Mouse (Mus musculus): ENCODE data around the gene Rap1gds1. TPM values are rescaled to one million over a fixed set of nuclear protein-coding genes. Genes with fewer than 3 reads are reported as not detected.

Gene Rap1gds1
- 61.0 and 63.3 TPM in 2 replicates for polyA plus RNA-seq (2014; fragmentation: Nextera tagmentation; extraction: Ambion mirVana)

DNA sequence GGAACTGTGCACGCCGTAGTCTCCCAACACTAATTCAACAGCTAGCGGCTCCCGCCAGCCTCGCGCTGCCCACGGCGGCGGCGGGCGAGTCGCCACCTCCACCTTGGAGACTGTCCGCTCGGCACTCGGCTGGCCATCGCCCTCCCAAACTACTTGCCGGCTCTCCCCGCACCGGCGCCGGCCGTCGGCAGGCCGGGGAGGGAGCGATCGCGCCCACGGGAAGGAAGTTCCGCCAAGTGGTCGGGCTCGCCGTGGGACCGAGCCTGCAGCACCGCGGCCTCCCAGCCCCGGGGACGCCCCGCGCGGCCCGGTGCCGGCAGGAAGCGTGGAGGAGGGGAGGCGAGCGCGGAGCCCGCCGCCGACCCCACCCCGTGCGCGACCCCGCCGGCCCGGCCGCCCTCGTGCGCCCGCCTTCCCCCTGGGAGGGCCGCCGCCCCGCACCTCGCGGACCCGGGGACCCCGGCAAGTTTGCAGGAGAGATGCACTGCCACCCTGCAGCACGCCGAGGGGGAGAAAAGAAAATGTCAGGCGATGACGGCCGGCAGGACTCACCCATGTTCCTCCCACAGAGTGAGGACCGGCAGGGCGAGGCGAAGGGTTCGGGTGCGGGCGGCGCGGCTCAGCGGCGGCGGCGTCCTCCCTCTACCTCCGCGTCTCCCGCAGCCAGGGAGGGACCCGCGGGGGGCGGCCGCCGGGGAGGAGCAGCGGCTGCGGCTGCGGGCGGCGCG, at the start of gene Rap1gds1:
Rap1gds1 (minus strand) TSS at position 718 of the 728 bp plus-strand sequence.
- Histone ChIP-seq H3K36me3 (ENCODE audit: control insufficient read depth, insufficient read depth, low read length) (no peaks in the 10 kb centered on the region), H3K9ac (ENCODE audit: low read length) (peak within 1 kb of the TSS; percentile 86), H3K4me3 (ENCODE audit: low read depth, low read length) (peak within 1 kb of the TSS; percentile 88), H3K9me3 (ENCODE audit: control insufficient read depth, low read length) (no peaks in the 10 kb centered on the region), H3K4me2 (peak within 1 kb of the TSS; percentile 85), H3K4me1 (ENCODE audit: control insufficient read depth, insufficient read depth, low read length) (peaks cover 3% of the 10 kb centered on the region; the same call in 1 of the 2 replicates), H3K27me3 (ENCODE audit: control insufficient read depth, insufficient read depth, low read length) (no peaks in the 10 kb centered on the region), H3K27ac (ENCODE audit: low read depth, low read length) (peak within 1 kb of the TSS; percentile 95)
- ATAC-seq (ENCODE audit: low FRiP score), result peak; percentile 71
- under 1% methylated on average over 69 of the region's 97 CpGs for WGBS
- DNase-seq (ENCODE audit: low spot score, missing footprints), result peak; percentile 95

DNA sequence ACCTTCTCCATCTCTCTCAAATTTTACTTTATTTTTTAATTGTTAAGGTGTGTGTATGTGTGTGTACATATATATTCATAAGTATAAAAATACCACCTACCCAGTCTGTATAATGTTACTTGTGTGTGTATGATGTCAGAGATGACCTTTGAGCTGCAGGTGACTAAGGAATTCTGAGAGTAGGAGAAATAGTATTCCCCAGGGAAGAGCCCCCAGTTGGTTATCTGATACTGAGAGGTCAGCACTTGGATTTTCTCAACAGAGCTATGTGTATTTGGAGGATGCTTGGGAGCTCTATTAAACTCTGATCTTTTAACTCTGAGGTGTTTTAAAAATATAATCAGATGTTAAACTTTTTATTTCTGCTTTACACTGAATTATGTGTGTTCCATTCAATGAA, 43.4 kb upstream of the Rap1gds1 start:
- Histone ChIP-seq H3K9me3 (ENCODE audit: control insufficient read depth, low read length) (no peaks in the 10 kb centered on the region), H3K9ac (ENCODE audit: low read length) (no peak overlapping the region), H3K4me1 (ENCODE audit: control insufficient read depth, insufficient read depth, low read length) (no peaks in the 10 kb centered on the region), H3K36me3 (ENCODE audit: control insufficient read depth, insufficient read depth, low read length) (no peaks in the 10 kb centered on the region), H3K4me3 (ENCODE audit: low read depth, low read length) (no peak overlapping the region), H3K27ac (ENCODE audit: low read depth, low read length) (no peak overlapping the region), H3K27me3 (ENCODE audit: control insufficient read depth, insufficient read depth, low read length) (no peaks in the 10 kb centered on the region), H3K4me2 (no peak overlapping the region)
- ATAC-seq (ENCODE audit: low FRiP score) (no peak), DNase-seq (ENCODE audit: low spot score, missing footprints) (no peak)

DNA sequence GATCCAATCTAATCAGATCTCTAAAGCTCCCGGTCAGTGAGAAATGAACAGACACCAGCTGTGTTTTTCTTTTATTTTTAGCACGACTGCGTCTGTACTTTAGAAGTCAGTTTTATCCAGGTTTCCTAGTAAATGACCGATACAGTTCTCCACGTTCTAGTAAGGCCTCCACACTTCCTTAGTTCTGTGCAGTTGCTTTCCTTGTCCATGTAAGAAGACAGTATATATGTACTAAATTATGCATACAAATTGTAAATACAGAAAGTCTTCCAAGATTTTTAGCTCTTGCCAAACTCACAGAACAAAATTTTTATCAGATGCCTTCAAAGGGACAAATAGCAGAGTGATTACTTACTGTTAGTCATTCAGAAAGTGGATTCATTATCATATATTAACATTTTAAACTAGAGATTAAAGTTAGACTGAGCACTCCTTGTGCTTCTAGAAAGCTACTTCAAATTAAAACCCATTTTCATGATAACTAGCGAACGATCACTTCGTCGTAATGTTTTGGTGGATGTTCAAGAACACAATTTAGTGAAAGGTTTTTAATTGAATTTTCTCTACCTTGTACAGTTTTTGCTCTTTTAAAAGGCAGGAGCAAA, 41.8 kb upstream of the Rap1gds1 start:
- Histone ChIP-seq H3K27me3 (ENCODE audit: control insufficient read depth, insufficient read depth, low read length) (no peaks in the 10 kb centered on the region), H3K9ac (ENCODE audit: low read length) (no peak overlapping the region), H3K9me3 (ENCODE audit: control insufficient read depth, low read length) (no peaks in the 10 kb centered on the region), H3K4me1 (ENCODE audit: control insufficient read depth, insufficient read depth, low read length) (no peaks in the 10 kb centered on the region), H3K4me3 (ENCODE audit: low read depth, low read length) (no peak overlapping the region), H3K27ac (ENCODE audit: low read depth, low read length) (no peak overlapping the region), H3K4me2 (no peak overlapping the region), H3K36me3 (ENCODE audit: control insufficient read depth, insufficient read depth, low read length) (no peaks in the 10 kb centered on the region)
- DNase-seq (ENCODE audit: low spot score, missing footprints) (no peak), ATAC-seq (ENCODE audit: low FRiP score) (no peak)
- WGBS, result 77% methylated on average over 9 of the region's 9 CpGs

DNA sequence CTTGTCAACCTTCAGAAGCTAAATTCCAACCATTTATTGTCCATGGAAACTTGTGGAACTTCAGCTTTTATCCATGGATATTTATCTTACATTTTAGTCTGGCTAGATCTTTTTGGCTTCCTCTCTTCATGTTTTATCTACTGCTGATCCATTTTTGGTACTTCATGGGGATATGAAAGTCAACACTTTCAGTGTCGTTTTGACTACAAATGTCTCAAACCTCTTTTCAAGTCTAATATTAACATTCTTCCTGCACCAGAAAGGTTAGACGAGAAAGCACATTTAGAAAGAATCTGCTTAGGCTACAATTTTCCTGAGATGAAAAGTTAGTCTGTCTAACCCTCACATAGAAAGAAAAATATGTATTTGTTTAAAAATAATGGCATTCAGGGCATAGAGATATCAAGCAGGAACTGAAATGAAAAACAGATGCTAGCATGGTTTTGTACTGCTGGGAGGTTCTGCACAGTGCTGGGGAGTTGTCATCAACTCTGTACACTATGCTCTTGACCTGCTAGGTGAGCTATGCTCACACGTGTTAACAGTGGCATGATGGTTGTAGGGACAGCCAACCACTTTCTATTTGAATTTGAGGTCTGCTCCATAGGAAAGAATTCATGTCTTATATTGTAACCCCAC, 37.5 kb upstream of the Rap1gds1 start:
- ATAC-seq (ENCODE audit: low FRiP score), result no peak
- H3K36me3 ChIP-seq (ENCODE audit: control insufficient read depth, insufficient read depth, low read length), result no peaks in the 10 kb centered on the region
- H3K4me1 ChIP-seq (ENCODE audit: control insufficient read depth, insufficient read depth, low read length), result no peaks in the 10 kb centered on the region
- 66% methylated on average over 3 of the region's 3 CpGs for WGBS
- no peak for DNase-seq (ENCODE audit: low spot score, missing footprints)
- no peak overlapping the region for H3K27ac ChIP-seq (ENCODE audit: low read depth, low read length)
- H3K9me3 ChIP-seq (ENCODE audit: control insufficient read depth, low read length), result no peaks in the 10 kb centered on the region
- H3K4me3 ChIP-seq (ENCODE audit: low read depth, low read length), result no peak overlapping the region
- H3K27me3 ChIP-seq (ENCODE audit: control insufficient read depth, insufficient read depth, low read length), result no peaks in the 10 kb centered on the region
- H3K9ac ChIP-seq (ENCODE audit: low read length), result no peak overlapping the region
- no peak overlapping the region for H3K4me2 ChIP-seq

DNA sequence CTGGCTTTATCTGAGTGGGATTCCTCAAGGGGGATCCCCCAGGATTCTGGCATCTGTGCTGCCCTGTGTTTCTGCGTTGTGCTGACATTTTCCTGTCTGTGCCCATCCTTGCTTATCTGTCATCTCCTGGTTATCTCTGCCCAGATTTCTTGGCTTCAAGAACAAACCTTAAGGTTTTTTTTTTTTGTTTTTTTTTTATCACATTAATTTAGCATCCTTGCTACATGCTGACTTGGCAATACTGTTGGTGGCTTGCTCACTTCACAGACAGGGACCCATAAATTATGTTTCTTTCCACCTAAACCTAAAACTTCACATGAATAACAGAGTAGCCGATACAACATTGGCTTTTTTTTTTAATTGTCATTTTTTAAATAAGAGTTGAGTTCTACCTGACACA, 36.9 kb upstream of the Rap1gds1 start:
- H3K4me3 ChIP-seq (ENCODE audit: low read depth, low read length), result no peak overlapping the region

DNA sequence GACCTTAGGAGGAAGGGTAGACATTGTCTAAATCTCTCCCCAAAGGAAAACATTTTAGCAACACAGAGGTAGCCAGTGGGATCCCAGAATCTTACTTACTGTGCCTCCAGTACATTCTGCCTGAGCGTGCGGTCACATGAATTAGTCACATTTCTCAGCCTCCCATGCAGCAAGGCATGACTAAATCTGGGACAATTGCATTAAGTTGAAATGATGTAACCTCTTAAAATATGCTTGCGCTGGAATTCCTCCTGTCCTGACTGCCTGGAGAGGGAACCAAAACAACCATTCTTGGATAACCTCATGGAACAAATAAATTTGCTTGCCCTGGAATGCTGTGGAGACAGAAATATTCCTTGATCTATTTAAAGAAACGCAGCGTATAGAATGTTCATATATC, 33.2 kb upstream of the Rap1gds1 start:
- H3K4me2 ChIP-seq, result no peak overlapping the region
- no peak overlapping the region for H3K4me3 ChIP-seq (ENCODE audit: low read depth, low read length)
- DNase-seq (ENCODE audit: low spot score, missing footprints), result no peak
- 91% methylated on average over 5 of the region's 5 CpGs for WGBS
- no peak overlapping the region for H3K27ac ChIP-seq (ENCODE audit: low read depth, low read length)
- H3K9ac ChIP-seq (ENCODE audit: low read length), result no peak overlapping the region
- no peak for ATAC-seq (ENCODE audit: low FRiP score)
- H3K4me1 ChIP-seq (ENCODE audit: control insufficient read depth, insufficient read depth, low read length), result no peaks in the 10 kb centered on the region
- no peaks in the 10 kb centered on the region for H3K27me3 ChIP-seq (ENCODE audit: control insufficient read depth, insufficient read depth, low read length)
- no peaks in the 10 kb centered on the region for H3K9me3 ChIP-seq (ENCODE audit: control insufficient read depth, low read length)
- no peaks in the 10 kb centered on the region for H3K36me3 ChIP-seq (ENCODE audit: control insufficient read depth, insufficient read depth, low read length)

More for the DNA sequence above, 36.9 kb upstream of the Rap1gds1 start:
- H3K36me3 ChIP-seq (ENCODE audit: control insufficient read depth, insufficient read depth, low read length), result no peaks in the 10 kb centered on the region
- no peaks in the 10 kb centered on the region for H3K4me1 ChIP-seq (ENCODE audit: control insufficient read depth, insufficient read depth, low read length)
- H3K4me2 ChIP-seq, result no peak overlapping the region
- H3K27me3 ChIP-seq (ENCODE audit: control insufficient read depth, insufficient read depth, low read length), result no peaks in the 10 kb centered on the region
- DNase-seq (ENCODE audit: low spot score, missing footprints), result no peak
- no peak overlapping the region for H3K27ac ChIP-seq (ENCODE audit: low read depth, low read length)
- H3K9ac ChIP-seq (ENCODE audit: low read length), result no peak overlapping the region
- no peaks in the 10 kb centered on the region for H3K9me3 ChIP-seq (ENCODE audit: control insufficient read depth, low read length)
- WGBS, result 86% methylated on average over 2 of the region's 2 CpGs
- no peak for ATAC-seq (ENCODE audit: low FRiP score)

DNA sequence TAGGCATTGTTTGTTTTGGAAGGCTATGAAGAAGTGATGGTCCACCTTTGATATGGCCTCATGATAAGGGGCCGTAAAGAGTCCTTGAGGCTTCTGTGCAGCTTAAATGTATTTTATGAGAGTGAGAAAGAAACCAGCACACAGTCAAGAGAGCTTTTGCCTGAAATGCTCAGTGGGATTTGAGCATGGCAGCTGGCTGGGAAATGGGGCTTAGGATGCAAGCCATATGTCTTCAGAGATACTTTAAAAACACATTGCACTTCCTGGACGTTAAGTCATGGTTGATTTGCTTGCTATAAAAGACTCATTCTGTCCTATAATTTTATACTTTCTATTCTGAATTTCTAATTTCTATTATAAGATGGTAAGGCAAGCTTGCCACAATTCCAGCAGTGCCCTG, 28.9 kb upstream of the Rap1gds1 start:
- no peaks in the 10 kb centered on the region for H3K4me1 ChIP-seq (ENCODE audit: control insufficient read depth, insufficient read depth, low read length)
- H3K27ac ChIP-seq (ENCODE audit: low read depth, low read length), result no peak overlapping the region
- H3K9me3 ChIP-seq (ENCODE audit: control insufficient read depth, low read length), result no peaks in the 10 kb centered on the region
- H3K27me3 ChIP-seq (ENCODE audit: control insufficient read depth, insufficient read depth, low read length), result no peaks in the 10 kb centered on the region
- ATAC-seq (ENCODE audit: low FRiP score), result no peak
- 84% methylated on average over 2 of the region's 2 CpGs for WGBS
- H3K4me2 ChIP-seq, result no peak overlapping the region
- no peaks in the 10 kb centered on the region for H3K36me3 ChIP-seq (ENCODE audit: control insufficient read depth, insufficient read depth, low read length)
- H3K4me3 ChIP-seq (ENCODE audit: low read depth, low read length), result no peak overlapping the region
- DNase-seq (ENCODE audit: low spot score, missing footprints), result no peak
- no peak overlapping the region for H3K9ac ChIP-seq (ENCODE audit: low read length)

DNA sequence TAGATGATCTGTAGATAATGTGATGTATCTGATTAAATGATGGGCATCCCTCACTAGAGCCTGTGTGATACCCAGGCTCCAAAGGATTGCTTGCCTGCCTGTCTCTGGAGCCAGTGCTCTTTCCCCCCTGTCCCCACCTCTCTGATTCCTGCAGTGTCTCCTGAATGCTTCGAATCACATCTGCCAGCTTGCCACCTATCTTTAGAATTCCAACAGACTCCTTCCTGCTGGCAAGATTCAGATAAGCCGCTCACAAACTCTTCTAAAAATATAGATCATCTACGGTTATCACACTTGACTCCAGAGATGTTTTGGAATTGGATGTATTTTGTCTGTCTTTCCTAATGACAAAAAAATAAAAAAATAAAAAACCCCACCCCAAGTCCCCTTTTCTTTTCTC, 28.3 kb upstream of the Rap1gds1 start:
- Histone ChIP-seq H3K36me3 (ENCODE audit: control insufficient read depth, insufficient read depth, low read length) (no peaks in the 10 kb centered on the region), H3K27ac (ENCODE audit: low read depth, low read length) (no peak overlapping the region), H3K4me1 (ENCODE audit: control insufficient read depth, insufficient read depth, low read length) (no peaks in the 10 kb centered on the region), H3K9ac (ENCODE audit: low read length) (no peak overlapping the region), H3K27me3 (ENCODE audit: control insufficient read depth, insufficient read depth, low read length) (no peaks in the 10 kb centered on the region), H3K4me2 (no peak overlapping the region), H3K9me3 (ENCODE audit: control insufficient read depth, low read length) (no peaks in the 10 kb centered on the region), H3K4me3 (ENCODE audit: low read depth, low read length) (no peak overlapping the region)
- 80% methylated on average over 3 of the region's 3 CpGs for WGBS
- no peak for DNase-seq (ENCODE audit: low spot score, missing footprints)
- ATAC-seq (ENCODE audit: low FRiP score), result no peak

DNA sequence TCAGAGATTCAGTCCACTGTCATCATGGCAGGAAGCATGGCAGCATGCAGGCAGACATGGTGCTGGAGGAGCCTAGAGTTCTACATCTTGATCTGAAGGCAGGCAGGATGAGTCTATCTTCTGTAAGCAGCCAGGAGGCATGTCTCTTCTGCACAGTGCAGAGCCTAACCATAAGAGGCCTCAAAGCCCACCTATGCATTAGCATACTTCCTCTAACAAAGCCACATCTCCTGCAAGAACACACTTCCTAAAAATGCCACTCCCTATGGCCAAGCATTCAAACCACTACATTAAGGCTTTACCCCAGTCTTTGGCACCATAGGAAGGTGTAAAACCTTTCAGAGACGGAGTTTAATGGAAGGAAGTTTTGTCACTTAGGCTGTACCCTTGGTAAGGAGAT, 26.9 kb upstream of the Rap1gds1 start:
- DNase-seq (ENCODE audit: low spot score, missing footprints) (no peak), ATAC-seq (ENCODE audit: low FRiP score) (no peak)
- Histone ChIP-seq H3K9me3 (ENCODE audit: control insufficient read depth, low read length) (no peaks in the 10 kb centered on the region), H3K27ac (ENCODE audit: low read depth, low read length) (no peak overlapping the region), H3K4me3 (ENCODE audit: low read depth, low read length) (no peak overlapping the region), H3K4me2 (no peak overlapping the region), H3K9ac (ENCODE audit: low read length) (no peak overlapping the region), H3K36me3 (ENCODE audit: control insufficient read depth, insufficient read depth, low read length) (no peaks in the 10 kb centered on the region), H3K4me1 (ENCODE audit: control insufficient read depth, insufficient read depth, low read length) (no peaks in the 10 kb centered on the region), H3K27me3 (ENCODE audit: control insufficient read depth, insufficient read depth, low read length) (no peaks in the 10 kb centered on the region)
- WGBS, result 84% methylated on average over 1 of the region's 1 CpGs
